Mouse (Mus musculus): ENCODE results near the gene Add3. TPM values are rescaled to one million over a fixed set of nuclear protein-coding genes. Genes with fewer than 3 reads are reported as not detected.
A peak's percentile ranks its signal among the peaks of the same experiment; 100 is the strongest.
"Not testable (repeated sequence)": the region's sequence is repeated elsewhere in the genome, so short reads cannot be mapped to it uniquely, and the experiment has no call there.

The Add3 gene
- total and polyA plus RNA-seq, 3 experiments = 16.3 to 18.4 (median 16.4) TPM

DNA sequence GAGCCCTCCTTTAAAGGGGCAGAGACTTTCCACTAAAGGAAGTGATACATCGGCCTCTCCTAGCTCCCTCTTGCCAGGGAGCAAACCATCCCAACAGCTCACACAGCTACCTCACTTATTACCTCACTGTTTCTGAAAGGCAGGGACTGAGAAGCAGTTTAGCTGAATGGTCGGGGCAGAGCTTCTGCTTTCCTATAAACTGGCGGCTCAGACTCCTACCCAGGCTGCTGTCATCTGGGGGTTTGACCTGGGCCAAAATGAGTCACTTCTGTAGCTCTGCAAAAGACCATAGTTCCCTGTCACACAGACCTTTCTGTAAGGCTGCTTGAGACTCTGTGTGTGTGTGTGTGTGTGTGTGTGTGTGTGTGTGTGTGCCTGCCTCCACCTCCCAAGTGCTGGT is 79.1 kb downstream of the Add3 start (continued):
- no peak for TF ChIP-seq USF2 (conservative IDR thresholded peaks at IDR 0.05; ENCODE audit: low read depth, low read length)
- TF ChIP-seq MYC (IDR thresholded peaks at IDR 0.05; ENCODE audit: low read depth, low read length) = 0 out of 2 replicates have a peak, but pooled peaks have one; percentile 37
- TF ChIP-seq BHLHE40 (IDR thresholded peaks at IDR 0.05; ENCODE audit: low read depth, low read length) = peak; percentile 51; the same call in 1 of the 2 replicates
- peak; percentile 62; the same call in 1 of the 2 replicates for TF ChIP-seq TCF12 (IDR thresholded peaks at IDR 0.05; ENCODE audit: low read depth, low read length)
- TF ChIP-seq MAFK (IDR thresholded peaks at IDR 0.05; ENCODE audit: insufficient replicate concordance, low read length) = 0 out of 2 replicates have a peak, but pooled peaks have one; percentile 5

DNA sequence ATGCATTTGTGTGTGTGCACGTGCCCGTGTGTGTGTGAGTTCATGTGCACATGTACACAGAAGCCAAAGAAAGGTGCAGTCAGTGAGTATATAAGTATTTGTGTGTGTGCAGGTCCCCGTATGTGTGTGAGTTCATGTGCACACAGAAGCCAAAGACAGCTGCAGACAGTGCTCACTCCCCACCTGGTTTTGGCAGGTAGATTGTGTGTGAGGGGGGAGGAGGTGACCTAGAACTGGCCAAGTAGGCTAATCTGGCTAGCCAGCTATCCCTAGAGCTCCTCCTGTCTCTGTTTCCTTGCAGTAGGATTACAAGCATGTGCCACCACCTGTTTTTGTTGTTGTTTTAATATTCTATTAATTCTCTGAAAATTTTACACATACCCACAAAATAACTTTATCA is 80.9 kb downstream of the Add3 start:
- DNase-seq (ENCODE audit: extremely low read depth) = no peak
- Histone ChIP-seq H3K36me3 (replicated peaks in 1 of 2; ENCODE audit: control insufficient read depth in 1 of 2, insufficient read depth in 1 of 2, low read length in 1 of 2) (peaks cover 0 to 12% of the 10 kb centered on the region in 2 experiments), H3K4me3 (replicated peaks in 1 of 3; ENCODE audit: low read depth in 2 of 3, low read length in 2 of 3, poor library complexity in 1 of 3) (no peak overlapping the region), H3K27me3 (replicated peaks) (no peaks in the 10 kb centered on the region), H3K9me3 (replicated peaks; ENCODE audit: low read length) (no peaks in the 10 kb centered on the region), H3K27ac (ENCODE audit: insufficient read depth, low read depth) (no peak overlapping the region), H3K9ac (ENCODE audit: insufficient read depth, low read depth) (no peak overlapping the region), H3K79me2 (replicated peaks; ENCODE audit: control insufficient read depth, extremely low read depth, insufficient read depth, poor library complexity, severe bottlenecking) (no peaks in the 10 kb centered on the region), H3K4me1 (ENCODE audit: control insufficient read depth in 1 of 2, insufficient read depth in 2 of 2) (peaks cover 7 to 31% of the 10 kb centered on the region in 2 experiments), H3K4me2 (ENCODE audit: insufficient read depth, low read depth, poor library complexity, severe bottlenecking) (no peak overlapping the region)
- in situ Hi-C loops (cut with MboI; ENCODE audit: low pct_ligation_motif_present, low pct_unique_long_range_greater_than_20kb, low sequenced_read_pairs) (no loop called here), dilution Hi-C loops (cut with MboI; ENCODE audit: extremely low pct_ligation_motif_present, extremely low pct_unique_long_range_greater_than_20kb, low sequenced_read_pairs) (no loop called here)
- no peak for TF ChIP-seq NELFE (IDR thresholded peaks at IDR 0.05; ENCODE audit: low read depth, low read length)
- no peak for TF ChIP-seq NRF1 (IDR thresholded peaks at IDR 0.05; ENCODE audit: low read depth, low read length)
- no peak for TF ChIP-seq MYC (IDR thresholded peaks at IDR 0.05; ENCODE audit: low read depth, low read length)
- no peak for TF ChIP-seq CHD1 (IDR thresholded peaks at IDR 0.05; ENCODE audit: low read depth, low read length)
- TF ChIP-seq ZMIZ1 (IDR thresholded peaks at IDR 0.05; ENCODE audit: low read depth, low read length) = no peak
- no peak for TF ChIP-seq CTCF (conservative IDR thresholded peaks at IDR 0.05 in 1 of 2, IDR thresholded peaks at IDR 0.05 in 1 of 2; ENCODE audit: low read depth in 2 of 2, low read length in 2 of 2)

DNA sequence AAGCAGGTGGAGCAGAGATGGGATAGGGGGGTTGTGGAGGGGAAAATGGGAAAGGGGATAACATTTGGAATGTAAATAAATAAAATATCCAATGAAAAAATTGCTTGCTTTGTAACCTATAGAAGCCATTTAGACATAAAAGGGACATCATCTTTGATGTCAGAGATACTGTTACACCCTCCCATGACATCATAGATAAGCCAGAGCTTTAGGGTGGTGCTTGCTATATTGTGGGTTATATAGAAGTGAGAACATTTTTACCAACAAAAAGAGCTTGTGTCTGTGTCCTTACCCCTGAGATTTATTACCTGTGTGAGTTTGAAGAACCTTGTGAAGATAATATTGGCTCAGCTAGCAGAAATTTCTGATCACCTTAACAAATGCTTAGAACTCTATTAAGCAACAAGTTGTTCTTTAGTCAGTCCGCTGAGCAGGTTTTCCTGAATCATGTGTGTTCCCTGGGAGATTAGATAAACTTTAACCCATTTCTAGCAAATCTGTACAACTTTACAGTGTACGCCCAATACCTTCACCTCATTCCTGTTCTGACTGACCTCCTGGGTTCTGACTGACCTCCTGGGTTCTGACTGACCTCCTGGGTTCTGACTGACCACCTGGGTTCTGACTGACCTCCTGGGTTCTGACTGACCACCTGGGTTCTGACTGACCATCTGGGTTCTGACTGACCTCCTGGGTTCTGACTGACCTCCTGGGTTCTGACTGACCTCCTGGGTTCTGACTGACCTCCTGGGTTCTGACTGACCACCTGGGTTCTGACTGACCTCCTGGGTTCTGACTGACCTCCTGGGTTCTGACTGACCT is 85.2 kb downstream of the Add3 start:
- H3K79me2 ChIP-seq (replicated peaks; ENCODE audit: control insufficient read depth, extremely low read depth, insufficient read depth, poor library complexity, severe bottlenecking); H3K4me3 ChIP-seq (replicated peaks in 1 of 3; ENCODE audit: low read depth in 2 of 3, low read length in 2 of 3, poor library complexity in 1 of 3); DNase-seq (ENCODE audit: extremely low read depth); H3K27ac ChIP-seq (ENCODE audit: insufficient read depth, low read depth); H3K4me2 ChIP-seq (ENCODE audit: insufficient read depth, low read depth, poor library complexity, severe bottlenecking); dilution Hi-C loops (cut with MboI; ENCODE audit: extremely low pct_ligation_motif_present, extremely low pct_unique_long_range_greater_than_20kb, low sequenced_read_pairs); in situ Hi-C loops (cut with MboI; ENCODE audit: low pct_ligation_motif_present, low pct_unique_long_range_greater_than_20kb, low sequenced_read_pairs); H3K27me3 ChIP-seq (replicated peaks); H3K9ac ChIP-seq (ENCODE audit: insufficient read depth, low read depth); H3K9me3 ChIP-seq (replicated peaks; ENCODE audit: low read length): not testable (repeated sequence)
- H3K4me1 ChIP-seq (ENCODE audit: control insufficient read depth in 1 of 2, insufficient read depth in 2 of 2) = peaks cover 2 to 36% of the 10 kb centered on the region in 2 experiments
- H3K36me3 ChIP-seq (replicated peaks in 1 of 2; ENCODE audit: control insufficient read depth in 1 of 2, insufficient read depth in 1 of 2, low read length in 1 of 2) = peaks cover 12 to 36% of the 10 kb centered on the region in 2 experiments
